Mouse (Mus musculus) cerebellum, adult (tissue): Measurements from ENCODE around the gene Ppp4r3a.
"Not testable (repeated sequence)": the region's sequence is repeated elsewhere in the genome, so short reads cannot be mapped to it uniquely, and the experiment has no call there.

ENCODE experiments used
- ATAC-seq: cut with Nextera tagmentation; 2 replicates; pipeline ENCODE4 v1.9.2; 2017; ENCODE audit warnings: mild to moderate bottlenecking, moderate library complexity, mixed read lengths; ENCODE audit not compliant: insufficient number of reproducible peaks, low FRiP score, low TSS enrichment

Ppp4r3a gene

GRCm38 (mm10) chr12:101013668-101014067 lies 69.8 kb downstream of the Ppp4r3a start:
- ATAC-seq: not testable (repeated sequence)

GRCm38 (mm10) chr12:101013078-101013665 lies 70.3 kb downstream of the Ppp4r3a start:
- ATAC-seq: no peak

DNA sequence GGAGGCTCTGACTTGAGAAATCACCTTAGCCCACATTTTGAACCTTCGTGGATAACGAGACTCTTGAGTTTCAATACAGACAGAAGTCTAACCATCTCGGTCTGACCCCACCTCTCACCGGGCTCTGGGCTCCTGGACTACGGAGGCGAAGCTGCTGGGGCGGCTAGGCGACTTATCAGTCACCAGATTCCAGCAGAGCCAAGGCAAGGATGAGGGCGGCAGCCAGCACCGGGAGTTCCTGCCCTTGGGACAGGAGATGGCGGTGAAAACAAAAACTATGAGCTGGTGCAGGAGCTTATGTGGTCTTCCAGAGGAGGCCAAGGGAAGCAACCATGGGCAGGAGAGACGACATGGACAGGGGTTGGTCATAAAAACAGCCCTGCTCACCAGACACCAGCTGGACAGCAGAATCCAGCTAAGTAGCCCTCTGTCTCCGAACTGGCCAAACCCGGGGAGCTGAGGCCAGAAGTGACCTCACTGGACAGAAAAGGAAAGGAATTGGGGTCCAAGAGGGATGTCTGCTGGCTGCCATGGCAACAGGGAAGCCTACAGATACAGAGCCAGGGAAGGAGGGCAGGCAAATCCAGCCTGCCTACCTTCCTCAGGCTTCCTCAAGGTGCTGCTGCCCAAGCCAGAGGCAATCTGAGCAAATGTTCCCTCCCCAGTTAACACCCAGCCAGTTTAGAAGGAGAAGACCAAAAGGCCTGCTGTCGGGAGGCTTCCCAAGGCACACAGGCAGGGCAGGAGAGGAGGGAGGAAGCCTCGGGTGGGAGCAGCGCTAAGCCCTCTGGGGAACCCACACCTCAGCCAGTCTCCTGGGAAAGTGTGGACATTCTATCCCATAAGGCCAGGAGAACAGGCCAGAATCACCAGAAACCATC lies 71.1 kb downstream of the Ppp4r3a start:
- no peak for ATAC-seq

DNA sequence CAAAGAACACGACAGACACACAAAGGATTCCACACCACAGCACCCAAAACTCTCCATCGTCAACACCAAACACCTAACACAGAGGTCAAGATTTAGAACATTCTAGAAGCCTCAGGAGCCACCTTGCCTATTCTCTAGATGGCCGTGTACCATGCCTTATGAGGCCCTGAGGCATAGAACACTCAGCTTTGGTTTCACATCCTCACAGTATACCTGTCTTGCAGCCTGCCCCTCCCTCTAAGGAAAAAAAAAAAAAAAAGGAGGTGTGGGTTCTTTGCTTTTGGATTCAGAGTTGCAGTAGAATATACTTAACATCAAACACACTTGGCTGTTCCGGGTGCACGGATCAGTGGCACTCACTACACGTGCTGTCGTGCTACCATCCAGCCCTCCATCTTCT lies 72.5 kb downstream of the Ppp4r3a start:
- ATAC-seq: no peak

DNA sequence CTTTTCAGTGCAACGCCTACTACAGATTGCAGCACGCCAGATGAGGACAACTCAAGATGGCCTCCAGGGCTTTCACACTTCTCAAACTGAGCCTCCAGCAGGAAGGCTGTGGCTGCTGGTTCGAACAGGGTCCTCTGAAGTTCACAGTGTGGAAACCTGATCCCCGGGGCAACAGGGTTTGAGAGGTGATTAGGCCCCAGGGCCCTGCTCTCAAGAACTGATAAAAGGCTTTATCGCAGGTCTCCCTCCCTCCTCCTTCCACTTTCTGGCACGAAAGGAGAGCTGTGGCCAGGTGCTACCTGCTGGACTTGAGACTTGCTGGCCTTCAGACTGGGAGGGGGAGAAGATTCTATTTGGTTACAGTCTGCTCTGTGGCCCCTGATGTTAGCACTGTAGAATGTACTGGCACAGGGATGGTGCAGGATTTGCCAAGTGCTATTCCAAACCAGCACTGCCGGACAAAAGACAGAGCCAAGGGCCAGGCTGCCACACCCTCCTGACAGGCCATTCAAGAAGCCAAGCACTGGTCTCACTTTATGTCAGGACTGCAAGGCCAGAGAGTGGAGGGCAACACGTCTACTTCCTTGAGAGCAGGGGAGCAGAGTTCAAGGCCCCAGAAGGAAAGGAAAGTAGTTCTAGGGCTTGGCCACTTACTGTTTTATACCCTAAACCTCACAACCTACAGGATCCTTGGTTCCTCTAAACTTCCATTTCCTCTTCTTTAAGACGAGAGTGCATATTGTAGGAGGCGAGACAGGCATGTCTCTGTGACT lies 73.2 kb downstream of the Ppp4r3a start:
- no peak for ATAC-seq

DNA sequence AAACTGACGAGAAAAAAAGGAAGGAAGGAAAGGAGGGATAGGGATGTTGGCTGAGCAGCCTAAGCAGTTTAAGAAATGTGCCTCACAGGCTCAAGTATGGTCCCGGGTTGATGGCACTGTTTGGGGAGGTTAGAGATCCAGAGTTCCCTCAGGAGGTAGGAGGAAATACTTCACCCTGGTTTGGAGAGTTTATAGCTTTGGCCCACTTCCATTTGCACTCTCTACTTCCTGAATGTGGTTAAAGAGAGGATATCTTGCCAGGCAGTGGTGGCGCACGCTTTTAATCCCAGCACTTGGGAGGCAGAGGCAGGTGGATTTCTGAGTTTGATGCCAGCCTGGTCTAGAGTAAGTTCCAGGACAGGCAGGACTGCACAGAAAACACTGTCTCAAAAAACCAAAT lies 74.3 kb downstream of the Ppp4r3a start:
- no peak for ATAC-seq

GRCm38 (mm10) chr12:101008648-101009047 lies 74.9 kb downstream of the Ppp4r3a start:
- no peak for ATAC-seq

- peak; percentile 59 for ATAC-seq
Measured at GRCm38 (mm10) chr12:101007968-101008481, 75.5 kb downstream of the Ppp4r3a start.

GRCm38 (mm10) chr12:101007427-101007826 lies 76.1 kb downstream of the Ppp4r3a start:
- no peak for ATAC-seq

DNA sequence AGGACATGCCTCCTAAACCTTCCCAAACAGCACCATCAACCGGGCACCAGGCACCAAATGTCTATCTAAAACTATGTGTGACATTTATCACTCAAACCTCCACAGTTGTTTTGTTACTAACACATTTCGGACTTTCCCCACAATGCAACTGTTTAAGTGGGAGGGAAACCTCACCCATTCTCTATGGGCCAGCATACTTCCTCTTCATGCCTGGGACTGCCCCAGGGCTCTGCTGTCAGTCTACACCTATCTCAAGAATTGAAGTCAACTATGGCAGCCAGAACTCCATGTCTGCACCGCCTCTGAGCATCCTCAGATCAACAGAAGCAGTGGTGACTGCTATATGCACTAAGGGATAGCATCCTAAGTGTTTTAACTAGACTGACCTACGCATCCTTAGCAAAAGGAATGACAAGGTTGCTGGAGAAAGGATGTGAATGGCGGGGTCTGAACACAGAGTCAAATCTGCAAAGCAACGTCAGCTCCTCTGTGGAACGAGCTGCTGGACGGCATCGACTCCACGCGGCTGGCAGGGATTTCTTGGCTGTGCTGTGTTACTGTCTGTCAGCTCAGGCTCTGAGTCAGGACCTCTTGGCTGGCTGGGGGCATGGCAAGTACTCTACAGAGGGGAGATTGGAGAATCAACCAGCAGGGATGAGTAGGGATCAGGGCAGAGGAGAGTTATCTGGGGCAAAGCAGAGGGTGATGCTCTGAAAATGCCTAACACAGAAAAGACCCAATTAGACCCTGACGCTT lies 77.7 kb downstream of the Ppp4r3a start:
- no peak for ATAC-seq

DNA sequence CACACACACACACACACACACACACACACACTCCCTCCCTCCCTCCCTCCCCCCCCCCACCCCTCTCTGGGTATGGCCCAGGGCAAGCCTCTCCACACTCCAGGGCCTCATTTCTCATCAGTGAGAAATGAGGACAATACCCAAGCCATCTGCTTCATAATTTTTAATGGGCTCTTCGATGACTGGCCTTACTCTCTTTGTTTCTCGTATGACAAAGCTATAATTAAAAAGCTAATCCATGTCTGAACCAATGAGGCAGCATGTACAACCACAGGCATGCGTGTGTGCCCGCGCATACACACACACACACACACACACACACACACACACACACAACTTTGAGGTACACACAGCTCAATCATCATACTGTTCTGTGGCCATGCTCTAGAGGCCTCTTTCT lies 78.5 kb downstream of the Ppp4r3a start:
- no peak for ATAC-seq

DNA sequence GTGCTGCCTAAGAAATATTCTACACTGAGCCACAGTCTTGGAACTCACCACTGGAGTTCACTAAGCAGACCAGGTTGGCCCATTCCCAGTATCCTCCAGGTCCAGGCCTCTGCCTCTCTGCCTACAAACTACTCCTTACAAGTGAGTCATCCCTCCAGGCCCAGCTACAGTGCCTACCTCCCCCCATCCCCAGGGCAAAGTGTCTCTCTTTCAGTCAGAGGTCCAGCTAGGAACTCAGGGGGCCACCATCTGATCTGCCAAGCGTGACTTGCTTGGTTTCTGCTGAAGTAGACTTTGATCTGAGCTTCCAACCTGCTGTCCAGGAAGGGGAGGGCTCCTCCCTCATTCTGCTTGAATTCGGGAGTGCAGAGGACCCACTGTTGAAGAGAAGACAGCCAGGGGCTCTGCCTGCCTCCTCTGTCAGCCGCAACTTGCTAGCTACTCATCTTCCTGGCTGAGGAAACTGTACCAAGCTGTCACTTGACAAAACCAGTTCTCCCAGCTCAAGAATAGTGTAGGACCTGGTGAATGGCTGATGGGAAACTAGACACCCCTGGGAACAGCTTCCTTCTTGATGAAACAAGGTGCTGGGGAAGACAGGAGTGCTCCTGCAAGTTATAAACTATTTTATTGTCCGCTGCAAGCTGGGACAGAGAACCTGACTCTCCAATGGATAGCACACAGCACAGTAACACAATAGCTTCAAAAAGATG lies 80.5 kb downstream of the Ppp4r3a start:
- ATAC-seq: no peak

GRCm38 (mm10) chr12:100999061-100999954 lies 84.2 kb downstream of the Ppp4r3a start:
- no peak for ATAC-seq

GRCm38 (mm10) chr12:100998564-100998962 lies 84.9 kb downstream of the Ppp4r3a start:
- ATAC-seq: no peak

DNA sequence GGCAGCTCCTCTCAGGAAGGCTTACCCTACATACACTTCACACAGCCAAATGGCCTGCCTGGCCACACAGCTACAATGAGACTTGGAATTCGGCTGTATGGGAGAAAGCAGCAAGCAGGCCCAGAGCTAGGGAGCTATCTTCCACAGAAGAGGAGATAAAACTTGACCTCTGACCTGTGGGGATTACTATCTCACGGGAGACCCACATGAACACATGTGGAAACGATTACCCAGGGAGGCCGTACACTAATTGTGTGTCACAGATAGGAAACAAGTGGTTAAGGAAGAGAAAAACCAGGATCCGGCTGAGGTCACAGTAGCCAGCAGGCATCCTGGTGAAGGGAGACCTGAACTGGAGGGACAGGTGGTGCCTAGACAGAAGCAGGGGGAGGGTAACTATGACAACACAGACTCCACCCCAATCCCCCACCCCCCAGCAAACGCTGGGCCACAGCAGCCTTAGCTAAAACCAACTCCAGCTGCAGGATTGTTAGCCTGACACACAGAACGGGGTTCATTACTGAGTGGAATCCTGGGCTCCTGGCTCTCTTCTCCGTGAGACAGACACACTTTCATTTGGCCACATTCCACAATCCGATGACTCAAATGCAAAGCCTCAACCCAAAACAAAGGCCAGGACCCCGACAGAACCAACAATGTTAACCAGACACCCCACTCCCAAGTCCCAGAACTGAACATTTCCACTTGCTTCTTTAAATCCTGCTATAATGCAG lies 85.5 kb downstream of the Ppp4r3a start:
- no peak for ATAC-seq

- ATAC-seq: no peak
Measured at GRCm38 (mm10) chr12:100996378-100996898, 87.1 kb downstream of the Ppp4r3a start.

DNA sequence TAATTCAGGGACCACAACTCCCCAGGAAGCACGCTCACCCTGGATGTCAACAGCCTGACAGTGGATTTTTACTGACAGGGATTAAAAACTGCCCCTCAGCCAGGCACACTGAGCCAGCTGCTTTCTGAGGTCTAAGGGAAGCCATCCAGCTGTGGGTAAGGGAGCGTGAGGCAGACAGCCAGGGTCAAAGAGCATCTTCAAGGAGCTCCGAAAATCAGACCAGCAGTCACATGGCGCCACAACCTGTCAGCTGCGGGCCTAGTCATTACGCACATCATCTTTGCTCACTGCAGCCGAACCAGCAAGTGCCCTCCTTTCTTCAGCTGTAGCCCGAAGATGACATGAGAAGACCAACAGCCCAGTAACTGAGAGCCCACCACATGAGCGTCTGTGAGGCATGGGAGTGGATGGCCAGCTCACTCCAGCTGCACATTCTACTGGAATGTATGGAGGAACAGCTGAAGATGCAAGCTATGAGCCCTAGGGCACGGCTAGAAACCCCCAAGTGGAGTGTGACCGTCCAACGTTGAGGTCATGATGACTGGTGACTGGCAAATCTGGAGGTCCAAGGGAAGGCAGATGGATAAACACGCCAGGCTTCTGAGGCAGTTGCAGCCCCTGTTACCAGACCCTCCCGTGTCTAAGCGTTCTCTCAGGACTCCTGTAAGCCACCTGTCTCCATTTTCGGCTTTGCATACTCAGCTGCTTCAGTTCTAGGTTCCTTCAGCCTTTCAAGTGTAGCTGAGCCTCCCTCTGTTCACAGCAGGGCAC lies 87.7 kb downstream of the Ppp4r3a start:
- no peak for ATAC-seq
